Mouse (Mus musculus): ENCODE measurements at regions not wholly inside any gene's neighbourhood (a gene's known extent, or its start where the extent isn't known, plus 50 kb on each side); places are given as distances from the start of the nearest gene placed in this dataset.

GRCm38 (mm10) chr19:21214253-21214652, 57.8 kb upstream of the Zfand5 start:
- no peak for DNase-seq (ENCODE audit: low spot score in 2 of 2)

GRCm38 (mm10) chr19:21193461-21193860, 78.6 kb upstream of the Zfand5 start:
- DNase-seq (ENCODE audit: low spot score in 2 of 2), result no peak

GRCm38 (mm10) chr19:21192576-21192975, 79.5 kb upstream of the Zfand5 start:
- DNase-seq (ENCODE audit: low spot score in 2 of 2), result no peak

- DNase-seq (ENCODE audit: low spot score in 2 of 2), result no peak
Measured at GRCm38 (mm10) chr19:21189216-21189615, 82.9 kb upstream of the Zfand5 start.

- no peak for DNase-seq (ENCODE audit: low spot score in 2 of 2)
Measured at GRCm38 (mm10) chr19:21186656-21187055, 85.4 kb upstream of the Zfand5 start.

GRCm38 (mm10) chr19:21186016-21186415, 86.1 kb upstream of the Zfand5 start:
- DNase-seq (ENCODE audit: low spot score in 2 of 2), result no peak

GRCm38 (mm10) chr19:21183028-21183427, 89.0 kb upstream of the Zfand5 start:
- no peak for DNase-seq (ENCODE audit: low spot score in 2 of 2)

- DNase-seq (ENCODE audit: low spot score in 2 of 2), result no peak
Measured at GRCm38 (mm10) chr19:21179886-21180285, 92.2 kb upstream of the Zfand5 start.

GRCm38 (mm10) chr19:21175426-21175831, 96.6 kb upstream of the Zfand5 start:
- DNase-seq (ENCODE audit: low spot score in 2 of 2), result no peak

GRCm38 (mm10) chr19:21174636-21175035, 97.4 kb upstream of the Zfand5 start:
- no peak for DNase-seq (ENCODE audit: low spot score in 2 of 2)

- DNase-seq (ENCODE audit: low spot score in 2 of 2), result no peak
Measured at GRCm38 (mm10) chr19:21173896-21174483, 98.1 kb upstream of the Zfand5 start.

- no peak for DNase-seq (ENCODE audit: low spot score in 2 of 2)
Measured at GRCm38 (mm10) chr19:21171191-21171590, 100.9 kb upstream of the Zfand5 start.

GRCm38 (mm10) chr19:21170785-21171184, 101.3 kb upstream of the Zfand5 start:
- no peak for DNase-seq (ENCODE audit: low spot score in 2 of 2)

- no peak for DNase-seq (ENCODE audit: low spot score in 2 of 2)
Measured at GRCm38 (mm10) chr19:21166939-21167338, 105.1 kb upstream of the Zfand5 start.

- no peak for DNase-seq (ENCODE audit: low spot score in 2 of 2)
Measured at GRCm38 (mm10) chr19:21166465-21166860, 105.6 kb upstream of the Zfand5 start.

GRCm38 (mm10) chr19:21165763-21166464, 106.2 kb upstream of the Zfand5 start:
- DNase-seq (ENCODE audit: low spot score in 2 of 2), result no peak

- no peak for DNase-seq (ENCODE audit: low spot score in 2 of 2)
Measured at GRCm38 (mm10) chr19:21163978-21164377, 108.1 kb upstream of the Zfand5 start.

GRCm38 (mm10) chr19:21160946-21161345, 111.1 kb upstream of the Zfand5 start:
- no peak for DNase-seq (ENCODE audit: low spot score in 2 of 2)

GRCm38 (mm10) chr19:21159189-21160137, 112.6 kb upstream of the Zfand5 start:
- no peak for DNase-seq (ENCODE audit: low spot score in 2 of 2)

GRCm38 (mm10) chr19:21154162-21154561, 117.9 kb upstream of the Zfand5 start:
- no peak for DNase-seq (ENCODE audit: low spot score in 2 of 2)

- DNase-seq (ENCODE audit: low spot score in 2 of 2), result peak; percentile 20 to 44
Measured at GRCm38 (mm10) chr19:21152027-21152426, 120.1 kb upstream of the Zfand5 start.

GRCm38 (mm10) chr19:21150849-21151248, 121.2 kb upstream of the Zfand5 start:
- DNase-seq (ENCODE audit: low spot score in 2 of 2), result no peak

Data from layer of hippocampus, adult 8-10 months (tissue).